Mouse (Mus musculus) forebrain, embryonic 14.5 days (tissue): Measurements from ENCODE around the gene Olfml2b. TPM values are rescaled to one million over a fixed set of nuclear protein-coding genes. Genes with fewer than 3 reads are reported as not detected.

Source experiments
- ATAC-seq: fragments of 200-750 bp; cut with Nextera tagmentation; 2 replicates; pipeline ENCODE4 v1.8.0; 2017; ENCODE audit warnings: mild to moderate bottlenecking, moderate library complexity
- DNase-seq: peaks from one replicate; pipeline ENCODE4 v3.0.0-alpha.2; 2015; ENCODE audit warnings: low spot score
- H3K27ac ChIP-seq: fragments of 300-500 bp; sonication (generic); 2 replicates; pipeline ENCODE4 v1.5.1; 2014; ENCODE audit warnings: low read depth, mild to moderate bottlenecking, control low read depth, low read length, moderate library complexity
- H3K27me3 ChIP-seq: fragments of 300-500 bp; sonication (generic); replicated peaks from 2 replicates; pipeline ENCODE4 v1.6.1; 2014; ENCODE audit warnings: low read length, control low read depth, mixed read lengths; ENCODE audit not compliant: control insufficient read depth, insufficient read depth
- H3K36me3 ChIP-seq: fragments of 300-500 bp; sonication (generic); 2 replicates; pipeline ENCODE4 v1.6.1; 2014; ENCODE audit warnings: low read length, control low read depth; ENCODE audit not compliant: control insufficient read depth, insufficient read depth
- H3K4me1 ChIP-seq: fragments of 300-500 bp; sonication (generic); 2 replicates; pipeline ENCODE4 v1.6.1; 2014; ENCODE audit warnings: antibody characterized with exemption, low read length, control low read depth; ENCODE audit not compliant: control insufficient read depth, insufficient read depth
- H3K4me2 ChIP-seq: fragments of 300-500 bp; sonication (generic); 2 replicates; pipeline ENCODE4 v1.6.1; 2014; ENCODE audit warnings: mild to moderate bottlenecking, control low read depth, low read length
- H3K4me3 ChIP-seq: fragments of 300-500 bp; sonication (generic); 2 replicates; pipeline ENCODE4 v1.5.1; 2014; ENCODE audit warnings: low read depth, low read length, control low read depth
- H3K9ac ChIP-seq: fragments of 300-500 bp; sonication (generic); 2 replicates; pipeline ENCODE4 v1.6.1; 2014; ENCODE audit warnings: mild to moderate bottlenecking, low read length, control low read depth, moderate library complexity
- H3K9me3 ChIP-seq: fragments of 300-500 bp; sonication (generic); replicated peaks from 2 replicates; pipeline ENCODE4 v1.6.1; 2016; ENCODE audit warnings: low read length, control low read depth, mixed read lengths; ENCODE audit not compliant: control insufficient read depth
- WGBS: fragments of 180-500 bp; shearing (Covaris S2); extraction: QIAGEN DNeasy Blood & Tissue Kit; methylation state at CpG from one replicate; pipeline ENCODE4 v1.1.7; 2014; 5-methylcytosine and 5-hydroxymethylcytosine counted together
- polyA plus RNA-seq: library from polyadenylated mRNA; unstranded; fragments of >200 nt; fragmentation: Nextera tagmentation; extraction: Ambion mirVana; gene quantifications from 2 replicates; pipeline ENCODE4 v1.2.1, GENCODE M21; 2014

Olfml2b gene
- polyA plus RNA-seq, 1 experiment from 2014 or later = 9.7 TPM

GRCm38 (mm10) chr1:170729267-170729962 lies 85.1 kb downstream of the Olfml2b start:
- Histone ChIP-seq H3K27ac (no peak overlapping the region), H3K9me3 (no peaks in the 10 kb centered on the region), H3K4me3 (no peak overlapping the region), H3K27me3 (no peaks in the 10 kb centered on the region), H3K4me2 (no peak overlapping the region), H3K4me1 (no peaks in the 10 kb centered on the region), H3K9ac (no peak overlapping the region), H3K36me3 (peaks cover 4% of the 10 kb centered on the region; the same call in 1 of the 2 replicates)
- no peak for ATAC-seq
- DNase-seq = no peak
- 93% methylated on average over 8 of the region's 8 CpGs for WGBS

DNA sequence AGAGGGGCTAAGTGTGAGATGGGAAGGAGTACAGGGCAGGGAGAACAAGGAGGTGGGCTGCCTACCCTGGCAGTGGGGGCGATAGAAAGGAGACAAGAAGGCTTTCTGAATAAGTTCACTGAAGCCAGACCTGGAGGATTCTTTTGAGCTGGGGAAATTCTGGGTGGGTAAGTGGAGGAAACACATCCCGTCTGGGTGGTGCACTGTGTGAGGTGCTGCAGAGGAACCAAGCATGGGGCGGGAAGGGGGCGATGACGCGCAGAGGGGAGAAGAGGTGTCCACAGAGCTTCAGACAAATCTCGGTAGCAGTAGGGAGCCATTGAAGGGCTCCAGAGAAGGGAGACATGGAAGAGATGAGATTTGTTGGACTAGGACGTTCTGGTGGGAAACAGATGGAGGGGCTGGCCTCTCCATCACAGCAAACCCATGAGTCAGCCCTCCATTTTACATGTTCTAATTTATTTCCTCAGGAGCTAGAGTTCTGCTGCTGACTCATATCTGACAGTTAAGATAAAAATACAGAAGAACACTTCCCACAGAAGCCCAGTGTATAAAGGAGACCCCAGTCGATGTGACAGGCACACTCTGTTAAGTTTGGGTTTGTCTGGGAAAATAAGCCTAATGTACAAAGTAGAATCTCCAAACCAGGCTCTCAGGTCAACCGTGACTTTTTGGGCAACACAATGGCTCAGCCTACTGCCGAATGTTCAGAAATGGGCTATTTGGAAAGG lies 87.7 kb downstream of the Olfml2b start:
- Histone ChIP-seq H3K27ac (no peak overlapping the region), H3K36me3 (peaks cover 4% of the 10 kb centered on the region; the same call in 1 of the 2 replicates), H3K27me3 (no peaks in the 10 kb centered on the region), H3K4me2 (no peak overlapping the region), H3K4me1 (no peaks in the 10 kb centered on the region), H3K9ac (no peak overlapping the region), H3K4me3 (no peak overlapping the region), H3K9me3 (no peaks in the 10 kb centered on the region)
- no peak for ATAC-seq
- no peak for DNase-seq
- 86% methylated on average over 11 of the region's 11 CpGs for WGBS

Other genes with a start within 250 kb of the Olfml2b start
- 8.4 and 11.3 TPM in 2 replicates for gene Nos1ap, start 54.7 kb upstream of the Olfml2b start, polyA plus RNA-seq
- 7.5 and 8.9 TPM in 2 replicates for gene Atf6, start 223.2 kb downstream of the Olfml2b start, polyA plus RNA-seq
- gene Gm26620, start 240.5 kb downstream of the Olfml2b start, polyA plus RNA-seq = 0.29 and 0.64 TPM in 2 replicates
- gene Dusp12, start 241.0 kb downstream of the Olfml2b start, polyA plus RNA-seq = 36.8 and 39.7 TPM in 2 replicates